Mouse (Mus musculus) hindbrain, embryonic 10.5 days (tissue): Measurements from ENCODE around the gene Klrd1. TPM values are rescaled to one million over a fixed set of nuclear protein-coding genes. Genes with fewer than 3 reads are reported as not detected.
"Not testable (repeated sequence)": the region's sequence is repeated elsewhere in the genome, so short reads cannot be mapped to it uniquely, and the experiment has no call there.

ENCODE experiments used
- DNase-seq: peaks from one replicate; pipeline ENCODE4 v3.0.0-alpha.2; 2017; ENCODE audit warnings: low spot score
- H3K27ac ChIP-seq: fragments of 300-500 bp; sonication (generic); 2 replicates; pipeline ENCODE4 v1.5.1; 2016; ENCODE audit warnings: mild to moderate bottlenecking, moderate library complexity
- H3K27me3 ChIP-seq: fragments of 300-500 bp; sonication (generic); 2 replicates; pipeline ENCODE4 v1.6.1; 2016; ENCODE audit warnings: mild to moderate bottlenecking; ENCODE audit not compliant: poor library complexity, insufficient read depth, severe bottlenecking
- H3K36me3 ChIP-seq: fragments of 300-500 bp; sonication (generic); 2 replicates; pipeline ENCODE4 v1.6.1; 2016; ENCODE audit warnings: mild to moderate bottlenecking, moderate library complexity
- H3K4me1 ChIP-seq: fragments of 300-500 bp; sonication (generic); replicated peaks from 2 replicates; pipeline ENCODE4 v1.6.1; 2016; ENCODE audit warnings: mild to moderate bottlenecking
- H3K4me3 ChIP-seq: fragments of 300-500 bp; sonication (generic); 2 replicates; pipeline ENCODE4 v1.5.1; 2016; ENCODE audit warnings: mild to moderate bottlenecking, moderate library complexity
- H3K9me3 ChIP-seq: fragments of 300-500 bp; sonication (generic); 2 replicates; pipeline ENCODE4 v1.6.1; 2016; ENCODE audit warnings: mild to moderate bottlenecking, moderate library complexity
- WGBS: fragments of 180-500 bp; shearing (Covaris S2); methylation state at CpG from one replicate; pipeline ENCODE4 v1.1.7; 2016; 5-methylcytosine and 5-hydroxymethylcytosine counted together
- polyA plus RNA-seq: library from polyadenylated mRNA; unstranded; fragments of >200 nt; fragmentation: Nextera tagmentation; extraction: Ambion mirVana; gene quantifications from 2 replicates; pipeline ENCODE4 v1.2.1, GENCODE M21; 2016

The Klrd1 gene
- polyA plus RNA-seq, 1 experiment from 2014 or later, result not detected

- Histone ChIP-seq H3K4me3 (no peak overlapping the region), H3K36me3 (no peaks in the 10 kb centered on the region), H3K9me3 (no peaks in the 10 kb centered on the region), H3K4me1 (no peaks in the 10 kb centered on the region), H3K27ac (no peak overlapping the region), H3K27me3 (no peaks in the 10 kb centered on the region)
- DNase-seq, result no peak
- WGBS, result 64% methylated on average over 4 of the region's 4 CpGs
These were observed 10.3 kb upstream of the Klrd1 start for GRCm38 (mm10) chr6:129581274-129581673.

- no peak for DNase-seq
- Histone ChIP-seq H3K4me1 (no peaks in the 10 kb centered on the region), H3K4me3 (no peak overlapping the region), H3K9me3 (no peaks in the 10 kb centered on the region), H3K36me3 (no peaks in the 10 kb centered on the region), H3K27me3 (no peaks in the 10 kb centered on the region), H3K27ac (no peak overlapping the region)
- 78% methylated on average over 4 of the region's 4 CpGs for WGBS
These were observed 9.7 kb upstream of the Klrd1 start for GRCm38 (mm10) chr6:129581896-129582295.

GRCm38 (mm10) chr6:129583014-129583413, 8.6 kb upstream of the Klrd1 start:
- WGBS, result 83% methylated on average over 3 of the region's 3 CpGs
- H3K4me1 ChIP-seq, result no peaks in the 10 kb centered on the region
- no peaks in the 10 kb centered on the region for H3K36me3 ChIP-seq
- no peaks in the 10 kb centered on the region for H3K9me3 ChIP-seq
- no peak overlapping the region for H3K27ac ChIP-seq
- no peak for DNase-seq
- no peak overlapping the region for H3K4me3 ChIP-seq
- H3K27me3 ChIP-seq, result no peaks in the 10 kb centered on the region

GRCm38 (mm10) chr6:129608372-129608771, 16.8 kb downstream of the Klrd1 start:
- no peaks in the 10 kb centered on the region for H3K4me1 ChIP-seq
- H3K36me3 ChIP-seq, result no peaks in the 10 kb centered on the region
- H3K27me3 ChIP-seq, result no peaks in the 10 kb centered on the region
- no peaks in the 10 kb centered on the region for H3K9me3 ChIP-seq
- H3K4me3 ChIP-seq, result no peak overlapping the region
- H3K27ac ChIP-seq, result no peak overlapping the region
- no peak for DNase-seq

- H3K4me1 ChIP-seq, result no peaks in the 10 kb centered on the region
- H3K4me3 ChIP-seq, result no peak within 1 kb of the TSS
- H3K27ac ChIP-seq, result no peak within 1 kb of the TSS
- H3K9me3 ChIP-seq, result no peaks in the 10 kb centered on the region
- no peaks in the 10 kb centered on the region for H3K36me3 ChIP-seq
- H3K27me3 ChIP-seq, result no peaks in the 10 kb centered on the region
- 80% methylated on average over 4 of the region's 4 CpGs for WGBS
- DNase-seq, result no peak
These were observed 32.2 kb downstream of the Klrd1 start, which contains the start of gene Klrk1 for GRCm38 (mm10) chr6:129623735-129624134. Gene Klrk1 (minus strand): TSS chr6:129623864.

- H3K4me1 ChIP-seq, H3K9me3 ChIP-seq, H3K36me3 ChIP-seq, DNase-seq, H3K27me3 ChIP-seq, H3K4me3 ChIP-seq, H3K27ac ChIP-seq: not testable (repeated sequence)
- 81% methylated on average over 2 of the region's 2 CpGs for WGBS
These were observed 39.5 kb downstream of the Klrd1 start for GRCm38 (mm10) chr6:129631046-129631445.

- H3K9me3 ChIP-seq, DNase-seq, H3K4me3 ChIP-seq, H3K36me3 ChIP-seq, H3K4me1 ChIP-seq, H3K27ac ChIP-seq, H3K27me3 ChIP-seq: not testable (repeated sequence)
- WGBS, result 87% methylated on average over 3 of the region's 3 CpGs
These were observed 51.7 kb downstream of the Klrd1 start, which contains the start of gene Klrc3 for GRCm38 (mm10) chr6:129643237-129643636. Gene Klrc3 (minus strand): TSS chr6:129643337.

- not testable (repeated sequence) for H3K27ac ChIP-seq, H3K9me3 ChIP-seq, DNase-seq, H3K4me1 ChIP-seq, H3K27me3 ChIP-seq, H3K4me3 ChIP-seq, H3K36me3 ChIP-seq
- 100% methylated on average over 1 of the region's 3 CpGs for WGBS
These were observed 52.5 kb downstream of the Klrd1 start for GRCm38 (mm10) chr6:129644054-129644453.

Other genes starting within 250 kb of the Klrd1 start
- gene Clec12a, start 249.1 kb upstream of the Klrd1 start, polyA plus RNA-seq, result 0.13 and 0.29 TPM in 2 replicates
- gene Clec12b, start 205.9 kb upstream of the Klrd1 start, polyA plus RNA-seq, result not detected in 2 replicates
- gene Clec1b, start 194.5 kb upstream of the Klrd1 start, polyA plus RNA-seq, result 13.3 and 18.0 TPM in 2 replicates
- gene Clec9a, start 182.9 kb upstream of the Klrd1 start, polyA plus RNA-seq, result 0.24 and 0.35 TPM in 2 replicates
- 0.46 and 1.2 TPM in 2 replicates for gene Clec1a, start 139.8 kb upstream of the Klrd1 start, polyA plus RNA-seq
- 0.09 TPM in 1 of 2 replicates, not detected in the other for gene Olr1, start 84.6 kb upstream of the Klrd1 start, polyA plus RNA-seq
- gene Tmem52b, start 79.2 kb upstream of the Klrd1 start, polyA plus RNA-seq, result not detected in 2 replicates
- gene Gabarapl1, start 58.6 kb upstream of the Klrd1 start, polyA plus RNA-seq, result 49.1 and 68.0 TPM in 2 replicates
- gene Klre1, start 13.9 kb upstream of the Klrd1 start, polyA plus RNA-seq, result not detected in 2 replicates
- 0.34 and 0.38 TPM in 2 replicates for gene Klrk1, start 32.1 kb downstream of the Klrd1 start, polyA plus RNA-seq
- not detected in 2 replicates for gene Klrc3, start 51.6 kb downstream of the Klrd1 start, polyA plus RNA-seq
- gene Klrc2, start 68.9 kb downstream of the Klrd1 start, polyA plus RNA-seq, result not detected in 2 replicates
- not detected in 2 replicates for gene Klrc1, start 87.2 kb downstream of the Klrd1 start, polyA plus RNA-seq
- gene Klri1, start 125.3 kb downstream of the Klrd1 start, polyA plus RNA-seq, result not detected in 2 replicates
- gene Klri2, start 148.7 kb downstream of the Klrd1 start, polyA plus RNA-seq, result not detected in 2 replicates
- not detected in 2 replicates for gene Gm156, start 192.5 kb downstream of the Klrd1 start, polyA plus RNA-seq